Comparison of ENCODE assay signal across 8 mouse cellular contexts in the genomic region with DNA sequence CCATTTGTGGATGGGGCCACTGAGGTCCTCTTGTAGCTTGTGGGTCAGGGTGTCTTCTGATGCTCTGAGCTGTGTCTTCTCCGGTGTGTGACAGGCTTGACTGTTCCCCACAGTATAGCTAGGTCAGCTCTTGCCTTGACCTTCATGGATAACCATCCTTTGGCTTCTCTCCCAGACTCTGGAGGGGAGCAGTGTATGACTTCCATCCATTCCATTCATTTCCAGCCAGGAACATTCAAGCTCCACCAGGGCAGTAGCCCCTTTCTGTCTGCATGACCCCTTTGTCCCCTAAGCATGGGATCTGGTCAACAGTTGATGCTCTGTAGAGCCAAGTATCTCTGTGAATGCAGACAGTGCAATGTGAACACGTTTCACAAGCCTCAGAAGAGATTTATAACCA. TPM values are rescaled to one million over a fixed set of nuclear protein-coding genes. Genes with fewer than 3 reads are reported as not detected.
DNase-seq lines count a peak whose midpoint lies in the region; ATAC-seq and TF ChIP-seq lines count a peak whose summit lies in the region.

No protein-coding gene starts in this region.

- H3K36me3 ChIP-seq in neural tube, embryonic 14.5 days (ENCODE audit: control insufficient read depth, insufficient read depth, low read length) = no peaks in the 10 kb centered on the region

- DNase-seq in left cerebral cortex, adult 2 months (ENCODE audit: extremely low spot score in 1 of 2, low spot score in 2 of 2) = no peak
- no peak for DNase-seq in left cerebral cortex, postnatal 36 days (ENCODE audit: low spot score in 2 of 2)
- peak; percentile 43 to 46 for DNase-seq in cerebellum, postnatal 14 days
- DNase-seq in induced T-regulatory cell, adult 2 months (ENCODE audit: low read depth) = peak; percentile 23
- no peak for DNase-seq in layer of hippocampus, adult 9-10 months (ENCODE audit: low spot score)
- DNase-seq in gastrocnemius, adult 8-10 months (ENCODE audit: low spot score in 2 of 2) = no peak
- no peak for DNase-seq in frontal cortex, postnatal 14 days (ENCODE audit: low spot score in 2 of 2)

- H3K27ac ChIP-seq in left cerebral cortex, adult 2 months = peak overlapping the region; percentile 96
- 0 out of 2 replicates have a peak overlapping the region, but pooled peaks have one; percentile 100 for H3K27ac ChIP-seq in neural tube, embryonic 14.5 days (ENCODE audit: low read depth, low read length)

- WGBS in neural tube, embryonic 14.5 days = 74% methylated on average over 2 of the region's 2 CpGs

- peaks cover 16% of the 10 kb centered on the region for H3K4me1 ChIP-seq in neural tube, embryonic 14.5 days (ENCODE audit: control insufficient read depth, insufficient read depth, low read length)

- intact Hi-C loops in left cerebral cortex, adult 2 months (cut with DNase I) = no loop called here
- intact Hi-C loops in left cerebral cortex, postnatal 36 days (cut with DNase I) = loop anchor here (5.0 kb wide), 2 partner anchors 95 to 240 kb away; a partner anchor contains a TSS

- no peak overlapping the region for H3K4me3 ChIP-seq in left cerebral cortex, adult 2 months
- H3K4me3 ChIP-seq in neural tube, embryonic 14.5 days (ENCODE audit: low read depth, low read length) = no peak overlapping the region

- no peak for ATAC-seq in neural tube, embryonic 14.5 days (ENCODE audit: low read depth)

- no peak for TF ChIP-seq CTCF in left cerebral cortex, adult 2 months (IDR thresholded peaks at IDR 0.05)

- H3K27me3 ChIP-seq in neural tube, embryonic 14.5 days (ENCODE audit: control insufficient read depth, insufficient read depth, low read length) = no peaks in the 10 kb centered on the region

- no peak overlapping the region for H3K9ac ChIP-seq in neural tube, embryonic 14.5 days (replicated peaks; ENCODE audit: low read depth, low read length)

- H3K9me3 ChIP-seq in neural tube, embryonic 14.5 days (ENCODE audit: control insufficient read depth, low read length) = no peaks in the 10 kb centered on the region

- peak overlapping the region; percentile 89 for H3K4me2 ChIP-seq in neural tube, embryonic 14.5 days (ENCODE audit: low read depth, low read length)

RNA-seq across cellular contexts. Expression of a gene that starts 0.9 kb away (rescaled TPM):
- 100 to 1,000 TPM; 109 to 121 TPM for total RNA-seq in left cerebral cortex, adult 2 months (2021)
- total RNA-seq in left cerebral cortex, postnatal 36 days (2021) = 100 to 1,000 TPM; 116 to 120 TPM
- 167 and 175 TPM in 2 replicates for polyA plus RNA-seq in neural tube, embryonic 14.5 days (2014; fragmentation: Nextera tagmentation; extraction: Ambion mirVana)
- 10 to 100 TPM; 38.1 to 44.0 (median 41.0) TPM for total RNA-seq in gastrocnemius, adult 8-10 months (2022)

RNA-seq across cellular contexts. Expression of a gene that starts 47.7 kb away (rescaled TPM):
- total RNA-seq in left cerebral cortex, adult 2 months (2021) = not detected
- total RNA-seq in left cerebral cortex, postnatal 36 days (2021) = not detected
- not detected in 2 replicates for polyA plus RNA-seq in neural tube, embryonic 14.5 days (2014; fragmentation: Nextera tagmentation; extraction: Ambion mirVana)
- total RNA-seq in gastrocnemius, adult 8-10 months (2022) = not detected

Comparison
In these comparisons a context has a peak if more than half of its experiments do, and no peak if none do; other contexts are left out.
1. DNase-seq: peak in cerebellum, postnatal 14 days (2 of 2) and induced T-regulatory cell, adult 2 months (single experiment); none in left cerebral cortex, adult 2 months (0 of 2), left cerebral cortex, postnatal 36 days (0 of 2), layer of hippocampus, adult 9-10 months (single experiment), gastrocnemius, adult 8-10 months (0 of 2) and frontal cortex, postnatal 14 days (0 of 2).